Mouse (Mus musculus): ENCODE results near the gene Kars. TPM values are rescaled to one million over a fixed set of nuclear protein-coding genes. Genes with fewer than 3 reads are reported as not detected.
A peak's percentile ranks its signal among the peaks of the same experiment; 100 is the strongest.

Gene Kars
- total RNA-seq (2021) = 100 to 1,000 TPM in 1 of 2 experiments, 10 to 100 TPM in 1; 99.8 to 112 TPM
- long read RNA-seq, experiment 1, transcript Kars-202 (15 exons, 2,131 nt) = minor isoform, 11 of 75 reads
- long read RNA-seq, experiment 1, transcript Kars-201 (14 exons, 2,008 nt) = major isoform, 29 of 75 reads
- long read RNA-seq, experiment 1, partial matches to known transcripts = 33 of 75 reads
- long read RNA-seq, experiment 1, other reads (novel, unspliced or antisense) = 1 of 75 reads
- long read RNA-seq, experiment 2, transcript Kars-202 (15 exons, 2,131 nt) = minor isoform, 5 of 42 reads
- long read RNA-seq, experiment 2, transcript Kars-201 (14 exons, 2,008 nt) = major isoform, 19 of 42 reads
- long read RNA-seq, experiment 2, partial matches to known transcripts = 18 of 42 reads
- long read RNA-seq, experiment 2, other reads (novel, unspliced or antisense) = 0 of 42 reads

- peak; percentile 96 for DNase-seq
Observed at GRCm38 (mm10) chr8:112010997-112011815, at the start of gene Kars, which contains the start of gene Terf2ip. Gene Kars (minus strand): TSS chr8:112011323. Gene Terf2ip (plus strand): TSS chr8:112011398.

- no peak for DNase-seq
Observed at GRCm38 (mm10) chr8:112054456-112054855, 43.3 kb upstream of the Kars start.

DNA sequence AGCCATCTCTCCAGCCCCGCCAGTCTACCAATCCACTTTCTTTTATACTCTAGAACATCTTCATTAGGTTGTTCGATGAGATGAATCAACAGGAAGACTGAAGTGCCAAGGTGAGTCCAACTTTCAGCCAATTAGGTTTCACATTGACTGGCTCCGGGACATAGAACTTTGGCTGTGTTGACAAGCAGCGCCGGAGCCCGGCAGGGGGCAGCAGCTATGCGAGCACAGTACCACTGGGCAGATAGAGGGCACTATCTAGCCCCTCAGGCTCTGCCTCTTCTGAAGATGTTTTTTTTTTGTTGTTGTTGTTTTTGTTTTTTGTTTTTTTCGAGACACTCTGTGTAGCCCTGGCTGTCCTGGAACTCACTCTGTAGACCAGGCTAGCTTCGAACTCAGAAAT is 40.4 kb upstream of the Kars start:
- no peak for DNase-seq

- DNase-seq = no peak
Observed at GRCm38 (mm10) chr8:112049984-112050383, 38.9 kb upstream of the Kars start.

DNA sequence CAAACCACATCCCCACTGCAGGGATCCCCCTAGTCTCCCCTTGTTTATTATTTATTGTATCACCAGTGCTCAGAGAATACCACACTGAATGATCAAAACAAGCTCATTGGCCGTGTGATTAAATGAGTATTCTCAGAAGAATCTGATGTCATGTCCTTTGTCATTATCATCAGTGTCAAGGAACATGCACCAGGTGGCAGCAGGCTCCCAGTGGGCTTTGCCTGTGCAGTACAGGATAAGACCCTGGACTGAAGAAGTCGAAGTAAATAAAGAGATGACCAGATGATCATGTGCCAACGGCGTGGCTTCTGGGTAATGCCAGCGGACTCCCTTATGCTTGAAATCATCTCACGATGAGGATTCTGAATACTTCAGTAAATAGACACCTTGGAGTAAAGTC is 37.2 kb upstream of the Kars start:
- no peak for DNase-seq

- peak; percentile 64 to 88 for DNase-seq
Observed at GRCm38 (mm10) chr8:112045896-112046295, 34.8 kb upstream of the Kars start.

- DNase-seq = no peak
Observed at GRCm38 (mm10) chr8:112045182-112045581, 34.1 kb upstream of the Kars start.

DNA sequence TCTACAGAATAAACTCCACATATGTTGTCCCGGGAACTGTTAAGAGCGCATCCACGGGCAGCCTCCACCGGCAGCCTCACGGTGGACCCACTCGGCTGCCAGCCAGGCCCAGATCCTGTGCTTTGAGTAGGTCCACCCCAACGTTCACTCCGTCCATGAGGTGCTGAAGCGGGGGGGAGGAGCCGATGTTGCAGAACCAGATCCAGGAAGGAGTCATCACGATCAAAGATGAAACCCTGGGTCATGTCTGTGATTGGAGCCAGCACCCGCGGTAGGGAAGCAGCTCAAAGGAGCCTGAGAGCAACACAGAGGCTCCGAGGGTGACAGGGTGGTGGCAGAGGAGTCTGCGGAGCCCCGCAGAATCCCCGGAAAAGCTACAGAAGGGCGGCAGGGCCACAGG is 26.4 kb upstream of the Kars start:
- DNase-seq = no peak

GRCm38 (mm10) chr8:112034603-112035002 is 23.5 kb upstream of the Kars start:
- peak; percentile 22 to 31 for DNase-seq

DNA sequence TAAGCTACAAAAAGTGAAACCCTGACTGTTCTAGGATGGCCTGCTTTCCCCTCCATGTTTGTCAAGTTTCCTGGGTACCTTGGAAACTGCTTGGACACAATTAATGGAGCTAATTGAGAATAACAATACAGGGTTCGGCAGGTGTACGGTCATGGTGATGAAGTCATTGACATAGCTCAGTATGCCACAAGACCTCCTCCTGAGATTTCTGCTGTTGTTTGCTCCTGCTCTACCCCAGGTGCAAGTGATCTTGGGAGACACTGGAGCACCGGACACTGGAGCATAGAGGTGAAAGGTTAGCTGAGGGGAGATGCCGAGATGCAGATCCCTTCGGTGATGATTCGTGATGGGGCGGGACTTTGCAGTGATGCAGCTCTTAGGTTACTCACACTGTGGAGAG is 21.9 kb upstream of the Kars start:
- DNase-seq = no peak

DNA sequence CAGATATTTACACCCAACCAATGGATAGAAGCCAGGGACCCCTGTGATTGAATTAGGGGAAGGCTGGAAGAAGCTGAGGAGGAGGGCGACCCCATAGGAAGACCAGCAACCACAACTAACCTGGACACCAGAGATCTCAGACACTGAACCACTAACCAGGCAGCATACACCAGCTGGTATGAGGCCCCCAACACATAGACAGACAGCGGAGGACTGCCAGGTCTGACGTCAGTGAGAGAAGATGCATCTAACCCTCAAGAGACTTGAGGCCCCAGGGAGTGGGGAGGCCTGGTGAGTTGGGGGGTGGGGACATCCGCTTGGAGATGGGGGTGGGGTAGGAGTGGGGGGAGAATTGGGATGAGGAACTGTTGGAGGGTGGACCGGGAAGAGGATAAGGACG is 19.5 kb upstream of the Kars start:
- DNase-seq = no peak

GRCm38 (mm10) chr8:112029455-112029854 is 18.3 kb upstream of the Kars start:
- DNase-seq = no peak

GRCm38 (mm10) chr8:112014936-112015335 is 3.8 kb upstream of the Kars start, which contains the start of gene Gm6793:
Gene Gm6793 (minus strand): TSS chr8:112015036.
- DNase-seq = no peak

DNA sequence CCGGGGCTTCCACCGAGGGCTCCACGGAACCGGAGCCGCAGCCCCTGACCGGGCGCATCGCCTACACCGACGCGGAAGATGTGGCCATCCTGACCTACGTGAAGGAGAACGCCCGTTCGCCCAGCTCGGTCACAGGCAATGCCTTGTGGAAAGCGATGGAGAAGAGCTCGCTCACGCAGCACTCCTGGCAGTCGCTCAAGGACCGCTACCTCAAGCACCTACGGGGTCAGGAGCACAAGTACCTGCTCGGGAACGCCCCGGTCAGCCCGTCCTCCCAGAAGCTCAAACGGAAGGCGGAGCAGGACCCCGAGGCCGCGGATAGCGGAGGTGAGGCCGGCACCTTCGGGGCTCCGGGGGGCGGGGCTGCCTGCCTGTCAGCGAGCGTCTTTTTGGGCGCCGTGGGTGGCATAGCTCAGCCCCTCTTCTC is 706 bp upstream of the Kars start:
- DNase-seq = peak; percentile 18 to 51

GRCm38 (mm10) chr8:112009558-112009957 is 1.6 kb downstream of the Kars start:
- no peak for DNase-seq

DNA sequence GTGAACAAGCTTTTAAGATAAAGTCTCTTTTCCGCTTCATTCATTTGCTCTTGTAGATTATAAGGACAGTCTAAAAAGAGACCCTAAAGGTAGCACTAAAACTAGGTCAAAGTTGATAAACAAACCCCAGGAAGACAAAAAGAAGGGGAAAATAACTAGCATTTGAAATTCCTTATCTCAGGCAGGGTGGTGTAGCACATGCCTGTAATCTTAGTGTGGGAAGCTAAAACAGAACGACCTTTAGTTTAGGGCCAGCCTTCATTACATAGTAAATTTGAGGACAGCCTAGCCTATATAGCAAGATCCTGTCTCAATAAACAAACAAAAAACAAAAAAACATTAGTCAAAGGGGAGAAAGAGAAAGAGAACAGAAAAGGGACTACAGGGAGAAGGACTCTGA is 3.5 kb downstream of the Kars start:
- no peak for DNase-seq

- no peak for DNase-seq
Observed at GRCm38 (mm10) chr8:112005601-112006000, 5.5 kb downstream of the Kars start.

DNA sequence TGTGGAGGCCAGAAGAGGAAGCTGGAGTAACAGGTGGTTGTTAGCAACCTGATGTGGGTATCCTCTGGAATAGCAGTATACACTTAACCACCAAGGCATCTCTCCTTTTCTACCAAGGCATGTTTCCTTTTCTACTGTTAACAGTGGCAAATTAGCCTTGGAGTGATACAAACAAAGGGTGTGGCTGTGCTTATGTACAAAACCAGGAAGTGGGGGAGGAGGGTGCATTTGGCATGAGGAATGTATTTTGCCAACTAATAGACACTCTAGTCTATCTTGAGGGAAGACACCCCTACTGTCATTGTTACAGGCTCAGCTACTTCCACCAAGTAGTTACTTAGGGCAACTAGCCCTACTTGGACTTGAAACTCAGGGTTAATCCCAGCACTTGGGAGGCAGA is 6.4 kb downstream of the Kars start:
- DNase-seq = no peak

DNA sequence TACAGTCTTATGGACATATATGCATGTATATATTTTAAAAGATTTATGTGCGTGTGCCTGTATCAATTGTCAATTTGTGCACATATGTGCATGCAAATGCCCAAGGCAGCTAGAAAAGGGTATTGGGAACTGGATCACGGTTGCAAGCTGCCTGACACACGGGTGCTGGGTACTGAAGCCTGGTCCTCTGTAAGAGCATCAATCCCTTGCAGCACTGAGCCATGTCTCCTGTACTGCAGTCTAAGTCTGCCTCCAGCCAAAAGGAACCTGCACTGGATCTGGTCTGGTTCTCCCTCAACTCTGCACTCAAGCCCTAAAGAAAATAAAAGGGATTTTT is 18.5 kb downstream of the Kars start:
- DNase-seq = no peak

- DNase-seq = peak; percentile 92 to 93
Observed at GRCm38 (mm10) chr8:111992013-111992702, 19.0 kb downstream of the Kars start, which contains the start of gene Adat1. Gene Adat1 (minus strand): TSS chr8:111992302.

- no peak for DNase-seq
Observed at GRCm38 (mm10) chr8:111991278-111991677, 19.8 kb downstream of the Kars start.

- peak; percentile 69 to 89 for DNase-seq
Observed at GRCm38 (mm10) chr8:111989911-111990310, 21.2 kb downstream of the Kars start.

GRCm38 (mm10) chr8:111984511-111984910 is 26.6 kb downstream of the Kars start:
- no peak for DNase-seq

Measured in heart, adult 18-20 months (tissue).